Mouse (Mus musculus) G1E-ER4 (cell line): Measurements from ENCODE around the gene Gimap7. TPM values are rescaled to one million over a fixed set of nuclear protein-coding genes. Genes with fewer than 3 reads are reported as not detected.

Experiments
- GATA1 ChIP-seq: IDR thresholded peaks from one replicate; pipeline ENCODE4 v1.8.0; 2012; ENCODE audit warnings: low read length, inconsistent platforms
- polyA plus RNA-seq: library from polyadenylated mRNA; stranded (reverse); fragments of >175 nt; gene quantifications from 2 replicates; pipeline ENCODE4 v1.2.3, GENCODE M21; 2012

Gimap7 gene
- polyA plus RNA-seq, 1 experiment: not detected

DNA sequence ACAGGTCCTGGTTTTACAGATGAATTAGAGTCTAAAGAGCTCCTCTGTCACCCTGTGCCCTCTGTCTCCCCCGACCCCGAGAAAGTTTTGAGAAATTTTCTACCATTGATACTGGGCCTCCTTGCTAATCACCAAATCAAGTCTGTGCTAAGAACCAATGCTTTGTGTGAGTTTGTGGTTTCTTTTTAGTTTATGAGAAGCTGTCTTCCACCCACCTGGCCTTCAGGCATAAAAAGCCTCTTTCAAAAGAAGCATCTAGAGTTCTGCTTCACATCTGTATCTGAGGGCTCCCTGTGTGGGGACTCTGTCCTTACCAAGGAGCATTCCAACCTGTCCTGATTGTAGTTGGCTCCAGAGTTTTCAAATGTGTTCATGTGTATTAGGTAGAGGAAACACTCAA is 33.2 kb upstream of the Gimap7 start:
- no peak for TF ChIP-seq GATA1

DNA sequence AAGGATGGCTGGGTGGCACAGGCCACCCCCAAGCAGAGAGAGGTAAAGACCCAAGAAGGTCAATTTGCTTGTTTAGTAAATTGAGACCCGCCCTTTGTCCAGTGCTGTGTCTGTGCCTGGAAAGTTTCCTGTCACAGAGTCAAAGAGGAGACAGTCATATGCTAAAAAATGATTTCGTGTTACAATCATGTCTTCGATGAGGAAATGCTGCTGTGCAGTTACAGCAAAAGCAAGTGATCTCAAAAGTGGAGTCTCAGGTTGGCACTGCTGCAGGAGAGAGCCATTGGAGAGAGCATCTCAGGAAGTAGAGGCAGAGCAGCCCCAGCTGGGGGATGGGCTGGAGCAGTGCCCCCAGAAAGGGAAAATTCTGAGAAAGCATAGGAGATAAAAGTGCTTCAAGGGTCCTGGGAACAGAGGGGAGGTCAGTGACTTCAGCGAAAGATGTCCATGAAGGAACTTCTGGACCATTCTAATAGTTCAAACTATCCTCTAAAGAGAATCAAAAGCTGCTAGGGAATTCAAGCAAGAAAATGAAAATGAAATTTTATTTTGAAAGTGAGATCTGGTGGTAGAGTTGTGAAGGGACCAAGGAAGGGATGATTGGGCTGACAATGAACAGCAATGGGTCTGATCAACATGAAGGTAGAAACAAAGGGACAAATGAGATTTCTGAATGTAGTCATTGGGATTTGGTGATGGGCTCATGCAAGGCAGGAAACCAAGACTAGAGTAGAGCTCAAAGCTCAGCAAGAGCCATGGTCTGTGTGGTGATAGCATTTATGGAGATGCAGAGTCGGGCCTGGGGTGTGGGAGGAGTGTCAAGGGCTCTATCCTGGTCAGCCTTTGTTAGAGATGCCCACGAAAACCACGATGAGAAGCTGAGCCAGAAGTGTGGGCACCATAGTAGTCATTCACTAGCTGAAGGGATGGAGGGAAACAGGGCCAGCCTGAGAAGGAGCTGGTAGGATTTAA is 32.4 kb upstream of the Gimap7 start:
- TF ChIP-seq GATA1: no peak

DNA sequence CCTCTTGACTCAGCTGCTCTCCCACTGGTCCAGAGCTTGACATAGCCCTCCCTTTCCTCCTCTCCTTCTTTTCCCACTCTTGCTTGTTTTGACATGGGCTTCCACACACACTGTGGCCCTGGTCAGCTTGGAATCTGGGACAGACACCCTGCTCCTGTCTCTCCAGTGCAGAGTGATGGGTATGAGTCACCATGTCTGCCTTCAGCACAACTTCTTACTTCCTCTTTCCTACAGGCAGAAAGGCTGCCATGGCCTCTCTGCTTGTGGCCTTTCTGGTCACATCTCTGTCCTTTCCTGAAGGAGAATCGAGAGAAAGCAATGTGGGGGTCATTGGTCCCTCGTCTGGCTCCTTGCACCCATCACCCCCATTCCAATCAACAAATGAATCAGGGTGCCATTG is 31.3 kb upstream of the Gimap7 start:
- TF ChIP-seq GATA1: no peak

DNA sequence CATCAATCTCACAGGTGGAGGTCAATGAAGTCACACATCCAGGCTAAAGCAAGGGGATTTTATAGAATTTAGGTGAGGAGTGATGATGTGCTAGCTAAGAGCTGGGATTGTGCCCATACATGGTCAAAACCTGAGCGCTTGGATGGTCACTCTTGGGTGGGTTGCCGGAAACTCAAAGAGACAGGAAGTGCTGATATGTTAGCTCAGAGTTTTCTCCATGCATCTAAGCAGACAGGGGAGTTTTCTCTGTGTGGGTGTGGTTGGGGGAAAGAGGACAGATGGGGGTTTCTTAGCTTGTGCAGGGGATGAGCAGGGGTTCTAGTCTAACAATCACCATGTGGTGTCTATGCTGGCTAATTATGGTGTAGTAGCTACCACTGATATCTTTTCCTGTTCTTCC is 29.1 kb upstream of the Gimap7 start:
- no peak for TF ChIP-seq GATA1

DNA sequence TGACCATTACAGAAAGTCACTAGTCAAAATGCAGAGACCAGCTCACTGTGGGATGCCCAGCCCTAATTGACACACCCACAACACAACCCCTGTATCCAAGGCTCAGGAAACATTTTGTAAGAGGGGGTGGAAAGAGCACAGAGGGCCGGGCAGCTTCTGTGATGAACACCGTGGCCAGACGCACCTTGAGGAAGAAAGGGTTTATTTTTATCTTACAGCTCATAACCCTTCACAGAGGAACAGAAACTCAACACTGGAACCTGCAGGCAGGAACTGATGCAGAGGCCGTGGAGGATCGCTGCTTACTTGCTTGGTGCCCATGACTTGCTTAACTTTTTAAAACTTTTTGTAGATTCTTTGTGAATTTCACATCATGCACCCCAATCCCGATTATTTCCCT is 25.5 kb upstream of the Gimap7 start:
- TF ChIP-seq GATA1: no peak

DNA sequence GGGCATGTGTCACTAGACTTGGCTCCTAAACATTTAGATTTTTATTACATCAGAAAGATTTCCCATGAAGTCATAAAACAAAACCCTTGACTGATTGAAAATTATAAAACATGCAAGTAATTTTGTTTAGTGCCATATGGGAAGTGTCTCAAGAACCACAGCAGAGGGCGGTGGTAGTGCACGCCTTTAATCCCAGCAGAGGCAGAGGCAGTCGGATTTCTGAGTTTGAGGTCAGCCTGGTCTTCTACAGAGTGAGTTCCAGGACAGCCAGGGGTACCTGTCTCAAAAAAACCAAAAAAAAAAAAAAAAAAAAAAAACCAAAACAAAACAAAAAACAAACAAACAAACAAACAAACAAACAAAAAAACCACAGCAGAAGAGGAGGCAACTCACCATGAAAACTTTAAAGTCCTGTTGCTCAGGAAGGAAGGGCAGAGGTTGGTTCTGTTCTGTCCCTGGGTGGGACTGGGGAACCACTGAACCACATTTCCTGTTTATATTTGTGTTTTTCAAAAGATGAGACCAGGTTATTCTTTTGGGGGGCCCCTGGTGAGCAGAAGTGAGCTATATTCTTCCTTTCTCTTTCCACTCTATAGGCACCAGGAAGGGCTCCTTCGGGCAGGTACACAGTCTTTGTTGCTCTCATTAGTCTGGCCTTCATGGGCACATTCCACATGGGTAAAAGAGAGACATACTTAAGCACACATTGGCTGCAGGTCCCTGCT is 21.4 kb upstream of the Gimap7 start:
- no peak for TF ChIP-seq GATA1

DNA sequence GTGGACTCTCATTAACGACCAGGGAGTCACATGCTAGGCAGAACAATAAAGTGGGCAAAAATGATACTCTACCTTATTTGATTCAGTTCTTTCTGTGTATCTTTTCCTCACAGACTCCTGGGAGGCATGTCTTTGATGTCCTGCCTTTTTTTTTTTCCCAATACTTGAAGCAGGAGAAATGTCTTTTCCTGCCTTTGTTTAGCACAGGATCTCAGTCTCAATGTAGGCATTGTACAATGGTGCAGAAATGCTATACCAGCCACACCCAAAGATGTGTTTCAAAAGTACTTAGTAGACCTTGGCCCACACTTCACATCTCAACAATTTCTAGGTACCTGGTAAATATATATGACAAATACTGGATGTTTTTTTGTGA is 20.9 kb upstream of the Gimap7 start:
- TF ChIP-seq GATA1: no peak

DNA sequence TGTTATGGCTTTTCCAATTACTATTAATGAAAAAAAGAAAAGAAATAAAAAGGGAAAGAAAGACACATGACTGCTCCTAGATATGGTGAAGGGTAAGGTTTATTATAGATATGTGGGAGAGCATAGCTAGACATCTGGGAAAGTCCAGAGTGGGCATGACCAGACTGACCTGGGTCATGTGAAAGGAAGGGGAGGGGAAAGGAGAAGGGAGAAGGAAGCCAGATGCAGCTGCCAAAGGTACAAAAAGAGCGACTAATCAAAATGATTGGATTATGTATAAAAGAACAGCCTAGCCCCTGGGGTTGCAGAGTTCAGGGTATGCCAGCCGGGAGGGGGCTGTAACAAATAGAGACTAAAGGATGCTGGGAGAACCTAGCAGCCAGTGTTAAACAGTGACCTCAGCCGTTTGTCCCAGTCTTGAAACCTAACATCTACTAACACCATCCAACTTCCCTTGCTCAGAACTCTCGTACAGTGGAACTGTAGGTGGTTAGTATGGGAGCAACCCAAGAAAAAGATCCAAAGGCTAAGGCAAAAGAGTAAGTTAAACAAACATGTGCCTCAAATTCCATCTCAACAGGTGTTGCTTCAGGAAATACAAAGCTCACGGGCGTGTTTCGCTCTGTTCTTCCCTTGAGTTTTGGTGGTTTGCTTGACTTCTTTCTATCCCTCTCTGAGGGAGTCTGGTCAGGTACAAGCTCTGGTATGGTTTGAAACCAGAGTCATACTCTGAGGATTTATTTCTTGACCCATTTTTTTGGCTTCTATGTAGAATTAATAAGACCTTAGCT is 20.2 kb upstream of the Gimap7 start:
- TF ChIP-seq GATA1: no peak

DNA sequence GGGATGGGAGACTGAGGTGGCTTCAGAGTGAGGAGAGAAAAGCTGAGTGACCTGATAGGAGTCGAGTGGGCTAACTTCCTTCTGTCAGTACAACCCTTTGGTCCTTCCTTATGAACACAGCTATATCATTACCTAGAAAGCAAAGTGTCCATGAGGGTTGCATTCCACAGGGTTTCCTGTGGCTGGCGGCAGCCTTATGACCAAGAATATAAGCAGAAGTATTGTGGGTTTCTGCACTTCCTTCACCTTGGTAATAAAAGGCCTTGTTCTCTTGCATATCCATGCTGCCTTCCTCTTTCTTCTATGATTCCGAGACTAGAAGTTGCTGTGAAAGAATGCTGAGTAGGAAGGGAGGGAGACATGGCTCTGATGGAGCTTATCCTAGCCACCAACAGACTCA is 19.5 kb upstream of the Gimap7 start:
- TF ChIP-seq GATA1: no peak

DNA sequence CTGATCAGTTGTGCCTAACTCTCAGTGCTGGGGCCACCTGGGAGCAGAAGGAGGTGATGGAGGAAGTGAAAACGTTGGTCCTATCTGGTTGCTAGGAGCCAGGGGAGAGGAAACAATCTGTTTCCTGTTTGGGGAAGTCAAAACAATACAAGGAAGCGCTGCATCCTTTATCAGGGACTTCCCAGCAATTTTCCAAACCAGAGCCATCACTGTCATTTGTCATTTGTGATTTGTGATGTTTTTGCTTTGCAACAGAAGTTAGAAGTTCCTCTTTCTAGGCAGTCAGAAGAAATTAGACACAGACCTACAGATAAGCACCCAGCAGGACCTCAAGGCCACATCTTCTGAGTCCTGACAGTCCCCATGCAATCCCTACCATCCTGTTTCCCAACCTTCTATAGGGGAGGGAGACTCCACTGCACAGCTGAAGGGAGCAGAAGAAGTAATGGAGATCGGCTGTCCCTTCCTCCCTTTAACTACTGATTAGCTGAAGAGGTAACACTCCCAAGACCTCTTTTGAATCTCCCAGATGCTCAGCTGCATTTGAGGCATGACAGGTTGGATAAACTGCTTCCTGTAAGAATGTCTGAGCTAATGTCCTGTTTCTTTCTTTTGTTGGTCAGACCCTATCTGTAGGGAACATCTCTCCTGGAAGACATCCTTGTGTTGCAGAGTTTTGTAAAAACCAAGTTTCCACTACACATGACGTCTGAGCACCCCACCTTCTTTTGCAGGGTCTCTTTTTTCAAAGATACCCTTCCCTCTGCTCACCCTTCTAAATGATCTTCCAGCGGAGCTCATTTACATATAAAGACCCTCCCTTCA is 18.0 kb upstream of the Gimap7 start:
- no peak for TF ChIP-seq GATA1

DNA sequence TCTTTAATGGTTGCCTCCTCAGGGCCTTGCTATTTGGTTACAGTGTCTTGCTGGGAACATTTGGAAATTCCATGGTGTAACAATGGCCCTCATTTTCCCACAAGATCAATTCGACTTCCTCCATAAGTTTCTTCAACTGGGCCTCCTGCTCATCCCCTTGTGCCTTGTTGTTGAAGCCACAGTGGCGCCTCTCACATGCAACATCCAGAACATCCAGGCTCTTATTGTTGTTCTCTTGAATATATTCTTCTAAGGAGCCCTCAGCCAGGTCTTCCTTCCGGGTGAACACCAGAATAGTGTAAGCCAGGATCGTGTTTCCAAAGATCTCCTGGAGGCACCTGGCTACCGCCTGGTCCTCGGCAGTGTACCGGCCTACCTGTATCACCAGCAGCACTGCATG is 16.3 kb upstream of the Gimap7 start:
- TF ChIP-seq GATA1: no peak

DNA sequence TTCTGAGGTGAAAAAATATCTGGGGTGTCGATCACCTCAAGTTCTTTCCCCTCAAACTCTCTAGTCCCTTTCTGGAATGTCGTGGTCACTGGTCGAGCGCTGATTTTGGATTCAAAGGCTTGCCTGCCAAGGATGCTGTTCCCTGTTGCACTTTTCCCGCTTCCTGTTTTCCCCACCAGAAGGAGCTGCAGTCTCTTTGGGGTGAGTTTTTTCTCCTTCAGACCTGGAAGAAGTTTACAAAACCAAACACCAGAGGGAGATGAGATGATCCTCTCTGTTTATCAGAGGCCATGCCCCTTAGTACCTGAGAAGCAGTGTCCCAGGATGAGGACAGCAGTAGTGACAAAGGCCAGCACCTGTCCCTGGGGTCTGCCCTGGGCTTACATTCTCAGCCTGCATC is 15.8 kb upstream of the Gimap7 start:
- TF ChIP-seq GATA1: no peak

DNA sequence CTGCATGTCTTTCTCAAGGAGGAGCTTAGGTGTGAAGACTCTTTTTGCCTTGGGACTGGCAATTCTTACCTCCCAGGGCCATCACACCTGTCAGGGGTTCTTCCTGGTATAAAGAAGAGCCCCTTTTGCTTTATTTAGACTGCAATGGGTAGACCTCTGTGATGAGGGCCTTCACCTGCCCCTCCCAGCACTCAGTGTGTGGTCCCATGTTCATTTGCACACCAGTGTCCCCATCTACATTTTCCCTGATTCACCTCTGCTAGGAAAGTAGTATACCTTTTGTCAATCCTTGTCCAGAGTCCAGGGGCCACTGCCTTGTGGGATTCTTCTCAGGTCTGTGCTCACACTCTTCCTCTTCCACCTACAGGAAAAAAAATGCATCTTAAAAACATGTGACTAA is 14.3 kb upstream of the Gimap7 start:
- TF ChIP-seq GATA1: no peak

DNA sequence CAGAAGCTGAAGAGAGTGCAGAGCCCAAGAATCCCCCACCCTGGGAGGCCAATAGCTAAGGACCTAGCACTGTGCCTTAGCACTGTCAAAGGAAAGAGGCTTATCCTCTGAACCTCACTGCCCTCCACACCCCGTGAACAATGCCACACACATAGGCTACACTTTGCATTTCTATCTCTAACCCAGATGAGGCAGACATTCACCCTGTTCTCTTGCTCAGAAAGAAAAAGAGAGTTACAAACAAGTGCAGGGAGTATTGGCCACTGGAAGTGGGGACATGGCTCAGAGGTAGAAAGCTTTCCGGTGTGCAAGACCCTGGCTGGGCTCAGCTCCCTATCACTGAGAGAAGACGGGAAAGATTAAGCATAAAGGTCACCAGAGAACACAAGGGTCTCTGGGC is 12.3 kb upstream of the Gimap7 start:
- no peak for TF ChIP-seq GATA1

DNA sequence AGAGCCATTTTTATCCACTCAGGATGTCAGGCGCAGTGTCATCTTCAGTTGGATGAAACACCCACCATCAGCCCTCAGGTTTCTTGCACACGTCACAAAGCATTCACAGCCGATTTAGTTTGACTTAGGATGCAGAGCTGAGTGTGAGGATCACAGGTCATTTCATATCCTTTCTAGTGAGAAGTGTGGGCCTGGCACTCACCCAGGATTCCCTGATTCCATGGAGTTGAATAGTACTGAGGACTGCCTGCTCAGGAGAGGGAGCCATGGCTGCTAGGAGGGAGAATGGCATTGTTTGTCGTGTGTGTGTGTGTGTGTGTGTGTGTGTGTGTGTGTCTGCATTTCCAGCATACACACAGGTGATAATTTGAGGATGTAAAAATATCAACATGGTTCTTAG is 1.9 kb downstream of the Gimap7 start:
- no peak for TF ChIP-seq GATA1

DNA sequence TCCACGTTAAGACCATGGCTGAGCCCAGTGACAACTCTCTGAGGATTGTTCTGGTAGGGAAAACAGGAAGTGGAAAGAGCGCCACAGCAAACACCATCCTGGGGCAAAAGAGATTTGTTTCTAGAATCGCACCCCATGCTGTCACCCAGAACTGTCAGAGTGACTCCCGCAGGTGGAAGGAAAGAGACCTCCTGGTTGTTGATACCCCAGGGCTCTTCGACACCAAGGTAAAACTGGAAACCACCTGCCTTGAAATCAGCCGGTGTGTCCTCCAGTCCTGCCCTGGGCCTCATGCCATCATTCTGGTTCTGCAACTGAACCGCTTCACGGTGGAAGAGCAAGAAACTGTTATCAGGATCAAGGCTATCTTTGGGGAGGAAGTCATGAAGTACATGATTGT is 5.0 kb downstream of the Gimap7 start:
- no peak for TF ChIP-seq GATA1
